Mouse (Mus musculus): ENCODE measurements around the gene Nomo1.
A peak's percentile ranks its signal among the peaks of the same experiment; 100 is the strongest.

The Nomo1 gene

GRCm38 (mm10) chr7:46033109-46033869 is at the start of gene Nomo1:
Gene Nomo1 (plus strand): TSS chr7:46033698.
- DNase-seq (ENCODE audit: low read depth), result peak; percentile 99

GRCm38 (mm10) chr7:45986893-45987292 is 46.6 kb upstream of the Nomo1 start:
- DNase-seq (ENCODE audit: low read depth), result no peak

DNA sequence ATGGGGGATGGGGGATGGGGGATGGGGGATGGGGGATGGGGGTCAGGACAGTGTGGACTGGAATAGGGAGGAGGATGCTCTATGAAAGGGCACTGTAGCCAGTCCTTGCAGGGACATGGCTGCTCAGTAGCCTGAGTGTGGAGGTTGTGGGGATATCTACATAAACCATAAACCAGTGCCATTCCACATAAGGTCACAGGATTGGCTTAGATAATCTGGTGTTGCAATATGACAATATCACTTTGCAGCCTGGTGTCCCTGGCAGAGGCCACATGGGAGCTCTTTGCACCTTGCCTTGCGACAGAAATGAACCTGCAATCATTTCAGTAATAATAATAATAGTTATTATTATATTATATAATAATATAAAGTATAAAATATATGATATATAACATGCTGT is 45.2 kb upstream of the Nomo1 start:
- no peak for DNase-seq (ENCODE audit: low read depth)

GRCm38 (mm10) chr7:45992470-45992869 is 41.0 kb upstream of the Nomo1 start:
- no peak for DNase-seq (ENCODE audit: low read depth)

DNA sequence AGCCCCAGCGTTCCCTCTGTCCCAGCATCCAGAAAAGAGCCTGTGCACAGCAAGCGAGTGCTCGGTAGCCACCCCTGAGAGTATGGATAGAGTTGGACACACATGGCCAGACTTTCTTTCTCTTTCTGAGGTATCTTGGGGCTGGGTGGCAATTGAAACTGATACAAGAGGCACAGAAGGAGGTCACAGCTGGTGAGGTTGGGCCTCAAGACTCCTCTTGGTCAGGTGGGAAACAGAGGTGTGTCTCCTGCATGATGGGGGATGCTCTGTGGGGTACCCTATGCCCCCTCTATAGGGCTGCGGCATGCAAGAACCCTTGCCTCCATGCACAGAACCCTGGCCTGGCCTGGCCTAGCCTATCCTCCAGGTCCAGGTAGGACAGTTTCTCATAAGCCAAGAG is 32.9 kb upstream of the Nomo1 start:
- no peak for DNase-seq (ENCODE audit: low read depth)

GRCm38 (mm10) chr7:46002748-46003147 is 30.8 kb upstream of the Nomo1 start:
- peak; percentile 29 for DNase-seq (ENCODE audit: low read depth)

GRCm38 (mm10) chr7:46009578-46009977 is 23.9 kb upstream of the Nomo1 start:
- DNase-seq (ENCODE audit: low read depth), result peak; percentile 76

DNA sequence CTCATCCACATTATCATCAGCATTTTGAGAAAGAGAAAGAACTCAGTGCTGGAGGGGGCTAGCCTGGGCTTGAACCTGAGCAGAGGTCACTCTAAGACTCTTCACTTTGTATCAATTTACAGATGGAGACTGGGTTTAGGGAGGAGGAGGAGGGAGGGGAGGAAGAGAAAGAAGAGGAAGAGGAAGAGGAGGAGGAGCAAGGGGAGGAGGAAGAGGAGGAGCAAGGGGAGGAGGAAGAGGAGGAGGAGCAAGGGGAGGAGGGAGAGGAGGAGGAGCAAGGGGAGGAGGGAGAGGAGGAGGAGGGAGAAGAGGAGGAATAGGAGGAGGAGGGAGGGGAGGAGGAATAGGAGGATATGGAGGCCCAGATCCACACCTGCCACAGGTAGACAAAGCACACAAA is 21.4 kb upstream of the Nomo1 start:
- no peak for DNase-seq (ENCODE audit: low read depth)

GRCm38 (mm10) chr7:46013266-46014010 is 20.1 kb upstream of the Nomo1 start:
- DNase-seq (ENCODE audit: low read depth), result no peak

- no peak for DNase-seq (ENCODE audit: low read depth)
Observed at GRCm38 (mm10) chr7:46019594-46019993, 13.9 kb upstream of the Nomo1 start.

DNA sequence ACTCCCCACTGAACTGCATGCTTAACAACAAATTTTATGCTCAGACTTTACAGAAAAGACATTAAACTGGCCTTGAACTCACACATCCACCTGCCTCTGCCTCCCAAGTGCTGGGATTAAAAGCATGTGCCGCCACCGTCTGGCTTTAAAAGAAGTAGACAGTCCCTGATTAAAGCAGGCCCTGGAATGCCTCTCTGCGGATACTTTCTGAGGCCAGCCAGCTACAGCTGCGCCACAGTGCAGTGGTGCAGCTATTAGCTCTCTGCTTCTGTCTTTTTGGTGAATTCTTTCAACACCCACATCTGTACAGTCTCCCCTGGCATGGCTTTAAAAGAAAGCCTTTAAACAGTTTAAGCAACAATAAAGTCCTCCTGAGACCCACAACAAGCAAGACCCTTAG is 11.5 kb upstream of the Nomo1 start:
- no peak for DNase-seq (ENCODE audit: low read depth)

DNA sequence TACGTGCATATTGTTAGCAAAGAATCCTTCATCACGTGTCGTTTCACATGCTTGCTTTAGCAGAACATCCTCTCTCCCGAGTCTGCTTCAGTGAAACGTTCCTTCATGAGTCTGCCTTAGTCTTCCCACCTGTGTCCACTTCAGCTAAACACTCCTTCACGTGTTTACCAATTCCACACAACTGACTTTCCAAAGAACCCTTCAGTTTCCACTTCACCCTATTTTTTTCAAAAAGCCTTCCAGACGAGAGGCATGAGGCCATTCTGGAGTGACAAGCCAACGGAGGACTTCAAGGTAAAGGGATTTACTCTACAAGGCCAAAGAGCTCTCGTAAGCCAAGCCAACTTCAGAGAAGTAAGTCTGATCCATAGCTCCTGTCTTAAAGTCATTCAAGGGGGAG is 8.1 kb upstream of the Nomo1 start:
- no peak for DNase-seq (ENCODE audit: low read depth)

GRCm38 (mm10) chr7:46028681-46029080 is 4.8 kb upstream of the Nomo1 start:
- DNase-seq (ENCODE audit: low read depth), result no peak

DNA sequence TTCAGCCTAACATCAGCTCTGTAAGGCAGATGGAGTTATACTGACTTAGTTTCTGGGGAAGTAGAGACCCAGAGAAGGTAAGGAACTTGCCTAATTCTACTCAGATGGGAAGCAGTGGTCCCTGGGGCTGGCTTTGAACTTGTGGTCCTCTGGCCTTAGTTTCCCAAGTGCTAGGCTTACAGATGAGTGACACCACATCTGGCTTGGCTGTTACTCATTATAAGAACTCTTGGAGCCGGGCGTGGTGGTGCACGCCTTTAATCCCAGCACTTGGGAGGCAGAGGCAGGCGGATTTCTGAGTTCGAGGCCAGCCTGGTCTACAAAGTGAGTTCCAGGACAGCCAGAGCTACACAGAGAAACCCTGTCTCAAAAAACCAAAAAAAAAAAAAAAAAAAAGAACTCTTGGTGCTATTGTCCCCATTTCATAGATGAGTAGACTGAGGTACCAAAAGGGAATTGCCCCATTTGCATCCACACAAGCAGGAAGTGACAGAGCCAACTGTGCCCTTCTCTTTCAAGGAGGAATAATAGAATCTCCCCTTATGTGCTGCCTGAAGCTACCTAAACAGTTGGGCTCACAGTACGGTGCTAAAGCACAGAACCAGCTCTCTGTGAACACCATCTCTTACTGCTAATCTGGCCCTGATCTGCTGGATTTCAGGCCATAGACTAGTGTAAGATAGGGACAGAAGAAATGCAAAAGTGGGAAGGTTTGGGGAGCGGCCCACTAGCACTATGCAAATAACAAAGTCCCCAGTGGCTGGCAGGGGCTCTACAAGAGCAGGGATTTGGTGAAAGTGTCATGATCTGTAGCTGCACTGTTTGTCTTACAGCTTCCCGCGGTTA is 4.0 kb upstream of the Nomo1 start:
- no peak for DNase-seq (ENCODE audit: low read depth)

DNA sequence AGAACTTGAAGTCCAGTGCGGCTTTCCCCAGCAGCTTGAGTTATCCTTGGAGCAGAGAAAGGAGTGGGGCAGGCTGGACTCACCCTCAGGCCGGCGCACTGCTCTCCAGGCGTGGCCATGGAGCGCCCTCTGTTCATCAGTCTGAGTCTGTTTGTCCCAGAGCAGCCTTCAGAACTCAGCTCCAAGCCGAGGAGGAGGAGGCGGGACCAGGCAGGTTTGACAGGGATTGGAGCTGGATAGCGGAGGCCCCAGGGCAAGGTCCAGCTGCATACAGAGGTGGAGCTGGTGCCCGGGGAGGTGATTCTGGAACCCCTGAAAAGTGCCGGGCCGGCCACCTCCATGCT is 3.4 kb upstream of the Nomo1 start, which contains the start of gene Abcc6:
Gene Abcc6, minus strand, starts transcription at position 158 of the 344 bp plus-strand sequence.
- DNase-seq (ENCODE audit: low read depth), result no peak

DNA sequence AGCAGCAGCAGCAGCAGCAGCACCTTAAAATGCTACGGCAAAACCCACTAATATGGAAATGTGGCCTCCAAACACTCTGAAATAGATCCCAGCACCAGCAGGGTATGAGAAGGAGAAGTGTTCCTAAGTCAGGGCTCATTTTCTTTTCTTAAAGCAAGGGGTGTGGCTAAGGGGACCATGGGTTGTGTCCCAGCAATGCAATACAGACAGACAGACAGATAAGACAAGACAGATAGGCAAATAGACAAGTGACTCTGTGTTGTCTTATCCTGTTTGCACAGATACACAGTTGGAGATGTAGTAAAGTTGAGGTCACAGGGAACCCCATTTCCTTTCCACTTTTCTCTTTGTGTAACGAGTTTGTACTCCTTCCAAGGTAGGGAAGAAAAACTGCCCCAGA is 2.4 kb upstream of the Nomo1 start:
- DNase-seq (ENCODE audit: low read depth), result no peak

GRCm38 (mm10) chr7:46033870-46034337 is 406 bp downstream of the Nomo1 start:
- no peak for DNase-seq (ENCODE audit: low read depth)

- no peak for DNase-seq (ENCODE audit: low read depth)
Observed at GRCm38 (mm10) chr7:46034991-46035390, 1.5 kb downstream of the Nomo1 start.

DNA sequence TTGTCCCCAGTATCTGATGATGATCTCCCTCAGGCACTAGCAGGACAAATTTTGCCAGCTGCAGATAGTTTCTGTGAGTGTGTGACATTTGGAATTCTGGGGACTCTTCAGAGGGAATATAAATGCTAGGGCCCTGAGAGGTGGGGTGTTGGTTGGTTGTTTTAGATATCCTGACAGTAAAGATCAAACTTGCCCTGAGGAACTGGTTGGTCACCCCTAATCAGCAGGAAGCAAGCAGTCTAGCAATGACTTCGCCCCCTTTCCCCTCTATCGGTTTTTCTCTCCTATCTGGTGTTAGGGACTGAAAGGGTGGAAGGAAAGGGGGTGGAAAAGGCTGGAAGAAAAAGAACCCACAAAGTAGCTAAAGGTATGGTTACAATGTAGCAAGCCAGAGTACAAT is 2.0 kb downstream of the Nomo1 start:
- DNase-seq (ENCODE audit: low read depth), result no peak

DNA sequence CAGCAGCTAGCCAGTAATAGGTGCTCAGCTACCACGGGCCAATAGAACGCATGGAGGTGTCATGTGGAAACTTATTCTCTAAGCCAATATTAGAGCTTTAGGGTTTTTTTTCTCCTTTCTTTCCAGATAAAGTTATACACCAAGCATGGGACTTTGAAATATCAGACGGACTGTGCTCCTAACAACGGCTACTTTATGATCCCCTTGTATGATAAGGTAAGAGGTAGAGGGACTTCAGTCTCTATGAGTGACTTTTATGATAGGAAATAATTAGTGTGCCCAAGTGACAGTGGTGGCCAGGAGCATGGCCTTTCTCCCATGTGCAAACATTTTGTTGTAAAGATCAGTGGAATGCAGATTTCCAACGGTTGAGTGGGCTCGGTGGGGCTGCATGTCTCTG is 3.9 kb downstream of the Nomo1 start:
- no peak for DNase-seq (ENCODE audit: low read depth)

DNA sequence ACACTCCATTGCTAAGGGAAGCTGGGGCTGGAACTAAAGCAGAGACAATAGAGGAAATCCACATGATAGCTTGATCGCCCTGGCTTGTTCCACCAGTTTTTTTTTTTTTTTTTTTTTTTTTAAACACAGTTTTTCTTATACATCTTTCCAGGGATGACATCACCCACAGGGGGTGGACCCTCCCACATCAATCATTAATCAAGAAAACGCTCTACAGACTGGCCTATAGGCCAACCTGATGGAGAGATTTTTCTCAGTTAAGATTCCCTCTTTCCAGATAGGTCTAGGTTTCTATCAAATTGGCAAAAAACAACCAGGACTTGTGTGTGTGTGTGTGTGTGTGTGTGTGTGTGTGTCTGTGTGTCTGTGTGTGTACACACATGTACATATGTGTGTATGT is 6.4 kb downstream of the Nomo1 start:
- DNase-seq (ENCODE audit: low read depth), result no peak

- DNase-seq (ENCODE audit: low read depth), result no peak
Observed at GRCm38 (mm10) chr7:46044106-46044505, 10.6 kb downstream of the Nomo1 start.

DNA sequence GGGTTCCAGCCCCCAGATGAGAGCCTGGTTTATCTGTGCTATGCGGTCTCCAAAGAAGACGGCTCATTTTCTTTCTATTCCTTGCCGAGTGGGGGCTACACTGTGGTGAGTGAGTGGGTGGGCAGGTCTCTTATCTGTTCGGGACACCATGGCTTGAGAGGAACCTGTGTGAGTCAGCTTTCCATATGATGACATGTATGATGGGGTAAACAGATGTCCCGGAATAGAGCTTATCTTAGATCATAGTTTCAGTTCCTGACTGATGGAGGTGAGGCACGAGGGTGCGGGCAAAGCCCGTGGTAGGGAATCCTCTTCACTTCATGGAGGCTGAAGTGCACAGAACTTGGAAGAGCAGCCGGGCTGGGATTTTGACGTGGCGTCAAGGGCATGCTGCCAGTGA is 12.4 kb downstream of the Nomo1 start:
- no peak for DNase-seq (ENCODE audit: low read depth)
